Mouse (Mus musculus): ENCODE data around the gene Tmprss7. TPM values are rescaled to one million over a fixed set of nuclear protein-coding genes. Genes with fewer than 3 reads are reported as not detected.

The Tmprss7 gene
- polyA plus RNA-seq, 1 experiment from 2014 or later = 0.36 TPM

DNA sequence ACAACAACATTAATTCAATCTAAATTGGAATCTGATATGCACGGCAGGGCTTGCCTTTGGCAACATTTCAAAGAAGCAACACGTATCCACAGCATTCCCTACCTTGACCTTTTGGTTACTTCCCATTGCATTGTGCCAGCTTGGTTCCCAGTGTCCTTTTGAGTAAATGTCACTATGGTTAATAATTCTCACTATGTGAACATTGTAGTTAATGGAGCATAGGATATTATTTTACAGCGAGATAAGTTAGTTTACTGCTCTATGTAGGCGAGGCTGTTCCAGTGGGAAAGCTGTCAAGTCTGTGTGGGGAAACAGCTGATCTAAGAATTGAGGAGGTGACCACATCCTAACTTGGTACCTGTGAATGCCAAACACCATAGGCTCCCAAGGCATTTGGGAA, 23.5 kb downstream of the Tmprss7 start:
- Histone ChIP-seq H3K36me3 (no peaks in the 10 kb centered on the region), H3K4me1 (replicated peaks) (no peaks in the 10 kb centered on the region), H3K9ac (no peak overlapping the region), H3K4me2 (no peak overlapping the region), H3K27ac (no peak overlapping the region), H3K27me3 (no peaks in the 10 kb centered on the region), H3K4me3 (no peak overlapping the region), H3K9me3 (no peaks in the 10 kb centered on the region)
- no peak for ATAC-seq (ENCODE audit: low FRiP score)
- 52% methylated on average over 4 of the region's 4 CpGs for WGBS

DNA sequence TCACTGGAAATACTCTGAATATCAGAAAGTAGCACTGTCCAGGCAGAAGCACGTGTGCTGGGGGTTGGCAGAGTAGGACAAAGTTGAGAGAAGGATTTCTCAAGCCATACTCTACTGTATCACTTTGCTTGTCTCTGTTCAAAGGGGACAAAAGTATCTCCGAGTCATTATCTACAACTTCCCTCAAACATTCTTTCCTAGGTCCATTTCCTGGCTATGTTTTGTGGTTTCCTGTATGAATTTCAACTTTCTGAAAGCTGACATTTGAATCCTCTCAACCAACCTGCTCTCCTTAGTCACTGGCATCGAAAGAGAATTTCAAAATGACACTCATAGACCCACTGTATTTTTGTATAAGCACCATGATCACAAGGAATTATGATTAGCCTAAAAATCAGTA, 25.3 kb downstream of the Tmprss7 start:
- no peak for ATAC-seq (ENCODE audit: low FRiP score)
- 79% methylated on average over 3 of the region's 3 CpGs for WGBS
- Histone ChIP-seq H3K4me3 (no peak overlapping the region), H3K9me3 (no peaks in the 10 kb centered on the region), H3K4me1 (replicated peaks) (no peaks in the 10 kb centered on the region), H3K27ac (no peak overlapping the region), H3K27me3 (no peaks in the 10 kb centered on the region), H3K36me3 (no peaks in the 10 kb centered on the region), H3K9ac (no peak overlapping the region), H3K4me2 (no peak overlapping the region)

DNA sequence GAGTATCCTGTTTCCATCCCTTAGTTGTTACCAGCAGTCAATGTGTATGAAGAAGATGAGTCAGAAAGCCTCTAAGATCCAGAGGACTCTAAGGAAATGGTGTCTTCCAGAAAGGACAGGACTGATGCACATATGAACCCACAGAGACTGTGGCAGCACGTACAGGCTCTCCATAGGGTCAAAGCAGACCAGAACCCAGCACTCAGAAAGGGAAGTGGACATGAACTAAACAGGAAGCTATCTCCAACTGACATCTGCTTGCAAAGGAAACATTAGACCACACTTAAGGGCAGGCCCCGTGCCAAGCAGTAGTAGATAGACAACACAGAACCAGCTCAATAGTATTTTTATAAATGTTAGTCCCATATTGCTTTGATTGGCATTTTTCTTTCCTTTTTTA, 27.3 kb downstream of the Tmprss7 start:
- H3K4me3 ChIP-seq = no peak overlapping the region
- H3K4me2 ChIP-seq = no peak overlapping the region
- no peak for ATAC-seq (ENCODE audit: low FRiP score)
- no peaks in the 10 kb centered on the region for H3K36me3 ChIP-seq
- 91% methylated on average over 2 of the region's 2 CpGs for WGBS
- no peak overlapping the region for H3K27ac ChIP-seq
- no peaks in the 10 kb centered on the region for H3K27me3 ChIP-seq
- H3K9me3 ChIP-seq = no peaks in the 10 kb centered on the region
- no peak overlapping the region for H3K9ac ChIP-seq
- no peaks in the 10 kb centered on the region for H3K4me1 ChIP-seq (replicated peaks)

DNA sequence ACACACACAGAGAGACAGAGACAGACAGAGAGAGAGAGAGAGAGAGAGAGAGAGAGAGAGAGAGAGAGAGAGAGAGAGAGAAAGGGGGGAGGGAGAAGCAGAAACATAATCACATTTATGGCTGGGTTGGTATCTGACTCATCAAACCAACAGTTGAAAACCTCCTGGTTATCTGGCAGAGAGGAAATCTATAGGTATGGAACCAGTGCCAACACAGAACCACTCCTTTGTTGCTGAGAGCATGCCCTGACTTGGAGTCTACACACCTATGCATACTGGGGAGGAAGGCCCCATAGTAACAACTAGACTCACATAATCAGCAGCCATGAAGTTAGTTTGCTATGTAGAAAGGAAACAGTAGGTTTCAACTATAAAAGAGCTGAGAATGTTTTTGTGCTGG, 31.1 kb downstream of the Tmprss7 start:
- no peak overlapping the region for H3K4me2 ChIP-seq
- H3K4me1 ChIP-seq (replicated peaks) = no peaks in the 10 kb centered on the region
- H3K9ac ChIP-seq = no peak overlapping the region
- H3K27ac ChIP-seq = no peak overlapping the region
- no peak overlapping the region for H3K4me3 ChIP-seq
- H3K9me3 ChIP-seq = no peaks in the 10 kb centered on the region
- no peaks in the 10 kb centered on the region for H3K27me3 ChIP-seq
- no peaks in the 10 kb centered on the region for H3K36me3 ChIP-seq
- ATAC-seq (ENCODE audit: low FRiP score) = no peak

DNA sequence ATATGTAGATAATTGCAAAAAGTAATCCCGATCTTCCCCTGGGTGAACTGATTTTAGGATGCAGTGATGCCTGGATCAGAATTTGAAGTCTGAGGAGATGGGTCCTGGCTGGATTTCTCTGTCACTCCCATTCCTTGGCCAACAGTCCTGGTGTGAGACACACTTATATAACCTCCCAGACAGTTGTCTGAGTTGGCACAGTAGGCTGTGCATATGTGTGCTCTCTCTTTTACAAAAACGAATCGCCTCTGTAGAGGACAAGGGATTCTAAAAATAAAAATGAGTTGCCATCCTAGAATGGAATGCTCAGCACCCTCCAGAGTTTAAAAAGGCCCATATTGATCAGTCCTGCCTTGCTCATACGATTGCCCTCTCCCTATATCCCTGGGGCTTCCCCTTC, 33.9 kb downstream of the Tmprss7 start:
- no peak for ATAC-seq (ENCODE audit: low FRiP score)
- Histone ChIP-seq H3K27ac (no peak overlapping the region), H3K4me2 (no peak overlapping the region), H3K9me3 (no peaks in the 10 kb centered on the region), H3K27me3 (peaks cover 4% of the 10 kb centered on the region), H3K9ac (no peak overlapping the region), H3K36me3 (no peaks in the 10 kb centered on the region), H3K4me1 (replicated peaks) (no peaks in the 10 kb centered on the region), H3K4me3 (no peak overlapping the region)
- WGBS = 93% methylated on average over 4 of the region's 4 CpGs

DNA sequence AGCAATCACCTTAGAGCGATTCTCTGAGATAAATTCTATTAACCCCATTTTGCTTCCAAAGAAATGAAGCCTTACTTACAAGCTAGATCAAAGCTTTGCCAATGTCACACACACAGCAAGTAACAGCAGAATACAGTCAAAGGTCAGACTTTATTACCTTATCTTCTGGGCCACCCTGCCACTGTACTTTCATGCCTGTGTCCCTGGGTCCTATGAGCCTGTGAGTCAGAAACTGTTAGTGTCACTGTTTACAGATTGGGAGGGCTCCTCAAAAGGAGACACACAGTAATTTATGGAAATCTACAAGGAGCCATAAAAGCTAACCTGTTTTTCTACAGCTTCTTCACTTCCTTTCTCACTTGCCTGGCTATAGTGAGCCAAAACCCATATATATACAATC, 35.2 kb downstream of the Tmprss7 start:
- Histone ChIP-seq H3K27me3 (peaks cover 18% of the 10 kb centered on the region), H3K4me2 (no peak overlapping the region), H3K9ac (no peak overlapping the region), H3K36me3 (no peaks in the 10 kb centered on the region), H3K9me3 (no peaks in the 10 kb centered on the region), H3K4me1 (replicated peaks) (peaks cover 7% of the 10 kb centered on the region), H3K4me3 (no peak overlapping the region), H3K27ac (no peak overlapping the region)
- WGBS = 93% methylated on average over 1 of the region's 1 CpGs
- ATAC-seq (ENCODE audit: low FRiP score) = no peak

DNA sequence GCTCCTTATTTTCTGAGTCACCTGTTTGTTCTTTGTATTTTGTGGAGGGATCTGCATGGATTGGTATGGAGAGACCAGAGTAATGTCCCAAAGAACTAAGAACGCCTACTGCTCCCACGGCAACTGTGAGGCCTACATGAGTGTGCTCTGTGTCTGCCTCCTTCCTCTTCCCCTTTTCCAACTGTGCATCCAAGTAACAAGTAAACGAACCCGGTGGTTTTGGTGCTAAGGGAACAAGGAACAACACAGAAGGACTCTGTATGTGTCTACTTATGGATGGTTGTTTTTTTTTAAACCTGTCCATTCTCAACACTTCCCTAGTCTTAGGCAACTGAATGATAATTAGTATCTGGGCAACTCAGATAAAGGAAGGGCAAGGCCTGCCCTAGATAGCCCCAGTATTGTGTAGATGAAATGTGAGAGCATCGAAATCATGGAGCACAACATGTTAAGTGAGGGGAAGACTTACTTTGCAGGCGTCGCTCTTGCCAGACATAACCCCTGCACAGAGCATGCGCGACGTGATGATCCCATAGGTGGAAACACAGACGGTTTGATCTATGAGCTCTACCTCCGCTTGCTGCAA, 35.8 kb downstream of the Tmprss7 start:
- Histone ChIP-seq H3K9me3 (no peaks in the 10 kb centered on the region), H3K27ac (no peak overlapping the region), H3K4me2 (no peak overlapping the region), H3K27me3 (peaks cover 22% of the 10 kb centered on the region), H3K9ac (no peak overlapping the region), H3K4me3 (no peak overlapping the region), H3K4me1 (replicated peaks) (peaks cover 7% of the 10 kb centered on the region), H3K36me3 (no peaks in the 10 kb centered on the region)
- ATAC-seq (ENCODE audit: low FRiP score) = no peak
- 92% methylated on average over 12 of the region's 12 CpGs for WGBS

DNA sequence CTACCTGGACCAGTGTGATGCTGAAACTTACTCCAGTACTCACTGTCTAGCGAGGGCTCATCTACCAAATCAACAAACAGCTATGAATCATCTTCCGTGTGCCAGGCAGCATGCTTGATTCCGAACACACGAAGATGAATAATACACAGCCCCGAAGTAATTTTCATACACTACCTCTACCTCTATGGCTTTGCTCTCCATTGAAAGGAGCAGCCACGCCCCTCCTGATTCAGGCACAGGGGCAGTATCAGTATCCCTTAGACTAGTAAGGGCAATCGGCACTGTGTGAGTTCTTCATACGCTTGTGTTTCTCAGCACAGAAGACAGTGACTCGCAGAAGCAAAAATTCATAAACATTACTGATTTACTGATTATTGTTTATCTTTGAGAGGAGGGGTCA, 39.0 kb downstream of the Tmprss7 start:
- Histone ChIP-seq H3K4me3 (peak overlapping the region; percentile 32; the same call in 1 of the 2 replicates), H3K9ac (no peak overlapping the region), H3K9me3 (no peaks in the 10 kb centered on the region), H3K27me3 (peaks cover 22% of the 10 kb centered on the region), H3K4me1 (replicated peaks) (peaks cover 7% of the 10 kb centered on the region), H3K36me3 (no peaks in the 10 kb centered on the region), H3K27ac (no peak overlapping the region), H3K4me2 (peak overlapping the region; percentile 54)
- 0 out of 2 replicates have a peak, but pooled peaks have one; percentile 28 for ATAC-seq (ENCODE audit: low FRiP score)
- WGBS = 64% methylated on average over 9 of the region's 9 CpGs

DNA sequence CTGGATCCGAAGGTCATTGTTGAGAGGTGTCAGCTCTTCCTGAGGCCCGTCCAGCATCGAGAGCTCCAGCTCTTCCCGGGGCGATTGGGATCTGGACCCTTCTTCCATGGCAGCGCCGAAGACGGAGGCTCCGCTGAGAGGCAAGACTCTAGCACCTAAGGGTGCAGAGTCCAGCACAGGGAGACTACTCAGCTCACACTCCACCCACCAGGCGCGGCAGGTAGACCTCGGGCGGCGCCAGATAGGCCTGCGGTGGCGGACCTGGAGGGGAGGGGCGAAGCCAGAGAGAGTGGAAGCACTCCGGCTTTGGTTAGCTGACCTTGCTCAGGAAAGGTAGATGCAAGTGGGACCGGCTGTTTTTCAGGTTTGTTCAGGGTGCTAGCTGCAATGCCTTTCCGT, 39.5 kb downstream of the Tmprss7 start, which contains the start of gene BC016579:
TSS of gene BC016579 (minus strand) at position 135 of the 399 bp plus-strand sequence.
- H3K27me3 ChIP-seq = peaks cover 22% of the 10 kb centered on the region
- peak within 1 kb of the TSS; percentile 32 for H3K4me3 ChIP-seq
- peak; percentile 28; the same call in 1 of the 2 replicates for ATAC-seq (ENCODE audit: low FRiP score)
- H3K4me1 ChIP-seq (replicated peaks) = peaks cover 7% of the 10 kb centered on the region
- peak within 1 kb of the TSS; percentile 54 for H3K4me2 ChIP-seq
- no peak within 1 kb of the TSS for H3K27ac ChIP-seq
- H3K9ac ChIP-seq = no peak within 1 kb of the TSS
- no peaks in the 10 kb centered on the region for H3K36me3 ChIP-seq
- H3K9me3 ChIP-seq = no peaks in the 10 kb centered on the region
- WGBS = 4% methylated on average over 20 of the region's 20 CpGs

DNA sequence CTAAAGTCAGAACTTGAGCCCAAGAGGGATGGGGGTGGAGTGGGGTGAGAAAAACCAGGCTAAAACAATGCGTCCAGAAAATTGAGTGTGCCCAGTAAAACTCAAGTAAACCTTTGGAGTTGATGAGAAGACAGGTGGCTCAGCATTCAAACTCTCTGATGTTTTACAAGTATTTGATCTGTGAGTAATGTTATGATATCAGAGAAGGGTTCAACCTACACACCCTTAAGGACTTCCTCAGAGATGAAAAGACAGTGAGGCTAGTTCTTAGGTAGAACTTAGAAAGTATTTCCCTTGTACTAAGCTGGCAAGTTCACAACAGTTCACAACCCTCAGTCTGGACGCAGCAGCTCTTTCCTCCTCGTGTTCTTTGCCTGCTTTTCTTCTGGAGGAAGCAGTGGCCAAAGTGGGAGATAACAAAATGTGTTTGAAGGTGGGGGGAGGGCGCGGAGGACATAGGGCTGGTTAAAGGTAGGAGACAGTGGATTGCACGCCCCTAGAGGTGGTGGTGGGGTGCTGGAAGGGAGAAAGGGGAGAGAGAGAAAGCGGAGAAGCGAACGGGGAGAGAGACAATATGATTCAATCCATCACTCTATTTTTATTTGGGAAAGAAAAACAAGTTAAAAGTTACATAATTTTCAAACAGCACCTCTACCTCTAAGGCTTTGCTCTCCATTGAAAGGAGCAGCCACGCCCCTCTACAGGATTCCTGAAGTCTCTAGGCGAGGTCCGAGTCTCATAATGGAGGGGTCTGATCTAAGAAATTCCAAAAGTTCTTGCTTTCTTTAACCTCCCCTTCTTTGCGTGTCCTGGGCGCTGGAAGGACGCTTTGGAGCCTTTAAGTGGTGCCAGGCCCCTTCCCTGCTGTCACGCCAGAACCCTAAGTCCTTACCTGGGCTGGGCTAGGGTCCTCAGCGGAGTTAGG, 40.2 kb downstream of the Tmprss7 start:
- peak overlapping the region; percentile 32 for H3K4me3 ChIP-seq
- no peak overlapping the region for H3K27ac ChIP-seq
- H3K36me3 ChIP-seq = no peaks in the 10 kb centered on the region
- H3K4me2 ChIP-seq = peak overlapping the region; percentile 54
- WGBS = 13% methylated on average over 17 of the region's 17 CpGs
- peaks cover 7% of the 10 kb centered on the region for H3K4me1 ChIP-seq (replicated peaks)
- H3K9ac ChIP-seq = no peak overlapping the region
- peaks cover 22% of the 10 kb centered on the region for H3K27me3 ChIP-seq
- ATAC-seq (ENCODE audit: low FRiP score) = no peak
- H3K9me3 ChIP-seq = no peaks in the 10 kb centered on the region

DNA sequence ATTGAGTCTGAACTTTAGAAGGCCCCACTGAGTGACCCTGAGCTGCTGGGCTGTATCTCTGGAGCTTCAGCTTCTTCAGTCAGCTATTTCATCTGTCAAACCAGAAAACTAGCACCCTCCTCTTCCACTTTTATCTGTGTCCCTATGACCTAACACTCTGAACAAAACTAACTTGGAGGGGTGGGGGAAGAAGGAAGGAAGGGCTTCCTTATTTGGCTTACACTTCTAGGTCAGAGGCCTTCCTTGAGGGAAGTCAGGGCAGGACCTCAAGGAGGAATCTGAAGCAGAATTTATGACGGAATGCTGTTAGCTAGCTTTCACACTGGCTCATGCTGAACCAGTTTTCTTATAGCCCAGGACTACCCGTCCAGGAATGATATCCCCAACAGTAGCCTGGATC, 42.0 kb downstream of the Tmprss7 start:
- Histone ChIP-seq H3K9ac (no peak overlapping the region), H3K4me3 (no peak overlapping the region), H3K4me2 (no peak overlapping the region), H3K27me3 (peaks cover 22% of the 10 kb centered on the region), H3K27ac (no peak overlapping the region), H3K36me3 (no peaks in the 10 kb centered on the region), H3K4me1 (replicated peaks) (peaks cover 7% of the 10 kb centered on the region), H3K9me3 (no peaks in the 10 kb centered on the region)
- WGBS = 76% methylated on average over 2 of the region's 2 CpGs
- ATAC-seq (ENCODE audit: low FRiP score) = no peak

DNA sequence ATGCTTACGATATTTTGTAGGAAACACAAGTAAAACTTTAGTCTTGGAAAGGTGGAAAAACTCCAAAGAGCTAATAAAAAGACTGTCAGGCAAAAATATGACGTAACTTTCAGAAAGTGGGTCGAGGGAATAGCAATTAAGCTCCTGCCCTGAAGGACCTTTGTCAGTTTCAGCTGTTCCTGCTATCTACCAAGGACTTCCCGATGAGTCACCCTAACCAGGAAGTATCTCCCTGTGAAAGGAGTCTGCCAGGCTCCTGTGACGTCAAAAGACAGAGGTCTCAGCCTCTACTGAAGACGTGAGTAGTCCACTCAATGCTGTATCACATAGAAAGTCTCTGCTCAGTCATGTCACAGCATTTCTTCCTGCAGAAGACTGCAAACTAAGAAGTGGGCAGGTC, 49.1 kb downstream of the Tmprss7 start:
- no peaks in the 10 kb centered on the region for H3K9me3 ChIP-seq
- H3K27me3 ChIP-seq = no peaks in the 10 kb centered on the region
- H3K27ac ChIP-seq = no peak overlapping the region
- WGBS = 80% methylated on average over 6 of the region's 6 CpGs
- no peak overlapping the region for H3K4me2 ChIP-seq
- no peaks in the 10 kb centered on the region for H3K36me3 ChIP-seq
- no peak overlapping the region for H3K9ac ChIP-seq
- H3K4me3 ChIP-seq = no peak overlapping the region
- H3K4me1 ChIP-seq (replicated peaks) = no peaks in the 10 kb centered on the region
- no peak for ATAC-seq (ENCODE audit: low FRiP score)

DNA sequence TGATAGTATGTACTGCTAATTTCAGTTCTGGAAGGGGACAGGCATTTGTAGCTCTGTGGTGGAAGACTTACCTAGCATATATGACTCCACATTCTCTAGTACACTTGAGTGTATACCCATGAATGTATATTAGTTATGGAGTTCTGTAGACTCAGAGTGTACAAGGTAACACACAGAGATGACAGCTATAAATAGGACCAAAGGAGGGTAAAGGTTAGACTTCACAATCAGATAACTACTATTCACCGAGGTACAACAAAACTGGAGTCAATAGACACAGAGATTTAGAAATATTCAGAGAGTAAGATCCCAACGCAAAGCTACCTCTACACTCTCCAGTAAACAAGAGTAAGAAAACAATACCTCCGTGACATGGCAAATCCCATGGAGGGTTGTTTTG, 49.5 kb downstream of the Tmprss7 start:
- Histone ChIP-seq H3K9me3 (no peaks in the 10 kb centered on the region), H3K36me3 (no peaks in the 10 kb centered on the region), H3K27ac (no peak overlapping the region), H3K4me3 (no peak overlapping the region), H3K4me1 (replicated peaks) (no peaks in the 10 kb centered on the region), H3K9ac (no peak overlapping the region), H3K4me2 (no peak overlapping the region), H3K27me3 (no peaks in the 10 kb centered on the region)
- ATAC-seq (ENCODE audit: low FRiP score) = no peak
- 94% methylated on average over 3 of the region's 3 CpGs for WGBS
